Mouse (Mus musculus) midbrain, embryonic 12.5 days (tissue): Measurements from ENCODE around the gene Zswim7. TPM values are rescaled to one million over a fixed set of nuclear protein-coding genes. Genes with fewer than 3 reads are reported as not detected.

Experiments
- ATAC-seq: fragments of 200-750 bp; cut with Nextera tagmentation; 2 replicates; pipeline ENCODE4 v1.8.0; 2017; ENCODE audit warnings: low read depth, moderate TSS enrichment, moderate library complexity; ENCODE audit not compliant: low FRiP score
- H3K27ac ChIP-seq: fragments of 300-500 bp; sonication (generic); replicated peaks from 2 replicates; pipeline ENCODE4 v1.5.1; 2016; ENCODE audit warnings: mild to moderate bottlenecking
- H3K27me3 ChIP-seq: fragments of 300-500 bp; sonication (generic); 2 replicates; pipeline ENCODE4 v1.6.1; 2016; ENCODE audit warnings: mild to moderate bottlenecking
- H3K36me3 ChIP-seq: fragments of 300-500 bp; sonication (generic); 2 replicates; pipeline ENCODE4 v1.6.1; 2016
- H3K4me1 ChIP-seq: fragments of 300-500 bp; sonication (generic); 2 replicates; pipeline ENCODE4 v1.6.1; 2016
- H3K4me2 ChIP-seq: fragments of 300-500 bp; sonication (generic); replicated peaks from 2 replicates; pipeline ENCODE4 v1.6.1; 2016; ENCODE audit warnings: mild to moderate bottlenecking, moderate library complexity
- H3K4me3 ChIP-seq: fragments of 300-500 bp; sonication (generic); 2 replicates; pipeline ENCODE4 v1.5.1; 2016; ENCODE audit warnings: mild to moderate bottlenecking
- H3K9ac ChIP-seq: fragments of 300-500 bp; sonication (generic); replicated peaks from 2 replicates; pipeline ENCODE4 v1.6.1; 2016; ENCODE audit warnings: mild to moderate bottlenecking, moderate library complexity
- H3K9me3 ChIP-seq: fragments of 300-500 bp; sonication (generic); 2 replicates; pipeline ENCODE4 v1.6.1; 2016; ENCODE audit warnings: mild to moderate bottlenecking
- WGBS: fragments of 180-500 bp; shearing (Covaris S2); methylation state at CpG from one replicate; pipeline ENCODE4 v1.1.7; 2016; 5-methylcytosine and 5-hydroxymethylcytosine counted together
- polyA plus RNA-seq: library from polyadenylated mRNA; unstranded; fragments of >200 nt; fragmentation: Nextera tagmentation; extraction: Ambion mirVana; gene quantifications from 2 replicates; pipeline ENCODE4 v1.2.1, GENCODE M21; 2016

The Zswim7 gene
- polyA plus RNA-seq, 1 experiment from 2014 or later: 12.4 TPM

DNA sequence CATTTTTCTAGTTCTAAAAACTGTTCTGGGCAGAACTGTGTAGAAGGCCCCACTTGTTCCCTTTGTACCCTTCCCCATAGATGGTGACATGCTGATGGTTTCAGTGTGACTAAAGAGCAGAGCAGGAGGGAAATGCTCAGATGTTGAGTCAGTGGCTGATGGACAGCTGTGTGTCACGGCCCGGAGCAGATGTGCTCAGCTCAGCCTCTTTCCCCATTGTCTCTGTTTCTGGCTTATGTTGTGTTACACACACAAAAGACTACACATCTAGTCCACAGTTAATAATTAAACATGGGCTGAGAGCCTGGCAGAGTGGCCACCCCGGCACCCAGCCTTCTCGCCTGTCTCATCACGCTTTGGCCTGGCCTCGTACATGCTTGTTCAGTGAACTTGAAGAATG is 63.4 kb downstream of the Zswim7 start:
- Histone ChIP-seq H3K9ac (no peak overlapping the region), H3K36me3 (peaks cover 4% of the 10 kb centered on the region; the same call in 1 of the 2 replicates), H3K4me3 (no peak overlapping the region), H3K27ac (no peak overlapping the region), H3K4me2 (no peak overlapping the region), H3K27me3 (no peaks in the 10 kb centered on the region), H3K4me1 (no peaks in the 10 kb centered on the region), H3K9me3 (no peaks in the 10 kb centered on the region)
- ATAC-seq: no peak
- 62% methylated on average over 6 of the region's 6 CpGs for WGBS

Other genes starting within 250 kb of the Zswim7 start
- 3.5 and 3.7 TPM in 2 replicates for gene Adora2b, start 32.4 kb downstream of the Zswim7 start, polyA plus RNA-seq
- 31.3 and 33.0 TPM in 2 replicates for gene Ttc19, start 98 bp upstream of the Zswim7 start, polyA plus RNA-seq
- gene Pigl, start 177.1 kb upstream of the Zswim7 start, polyA plus RNA-seq: 11.2 and 12.0 TPM in 2 replicates
- 201 and 209 TPM in 2 replicates for gene Ncor1, start 177.2 kb upstream of the Zswim7 start, polyA plus RNA-seq